Mouse (Mus musculus) limb, embryonic 14.5 days (tissue): ENCODE results near the gene Camp. TPM values are rescaled to one million over a fixed set of nuclear protein-coding genes. Genes with fewer than 3 reads are reported as not detected.

Source experiments
- ATAC-seq: fragments of 200-750 bp; cut with Nextera tagmentation; 2 replicates; pipeline ENCODE4 v1.8.0; 2017; ENCODE audit warnings: low read depth, moderate number of reproducible peaks, moderate TSS enrichment; ENCODE audit not compliant: low FRiP score
- DNase-seq: peaks from one replicate; pipeline ENCODE4 v3.0.0-alpha.2; 2015; ENCODE audit warnings: low spot score
- H3K27ac ChIP-seq: fragments of 300-500 bp; sonication (generic); replicated peaks from 2 replicates; pipeline ENCODE4 v1.5.1; 2014; ENCODE audit warnings: low read depth, mild to moderate bottlenecking, low read length, moderate library complexity, mixed read lengths
- H3K27me3 ChIP-seq: fragments of 300-500 bp; sonication (generic); 2 replicates; pipeline ENCODE4 v1.6.1; 2014; ENCODE audit warnings: low read length, mixed read lengths; ENCODE audit not compliant: control insufficient read depth, insufficient read depth
- H3K36me3 ChIP-seq: fragments of 300-500 bp; sonication (generic); 2 replicates; pipeline ENCODE4 v1.6.1; 2014; ENCODE audit warnings: mild to moderate bottlenecking, low read length, moderate library complexity, mixed read lengths; ENCODE audit not compliant: control insufficient read depth, insufficient read depth
- H3K4me1 ChIP-seq: fragments of 300-500 bp; sonication (generic); 2 replicates; pipeline ENCODE4 v1.6.1; 2014; ENCODE audit warnings: antibody characterized with exemption, low read length, mixed read lengths; ENCODE audit not compliant: control insufficient read depth, insufficient read depth
- H3K4me2 ChIP-seq: fragments of 300-500 bp; sonication (generic); replicated peaks from 2 replicates; pipeline ENCODE4 v1.6.1; 2014; ENCODE audit warnings: low read depth, mild to moderate bottlenecking, low read length, moderate library complexity; ENCODE audit not compliant: severe bottlenecking
- H3K4me3 ChIP-seq: fragments of 300-500 bp; sonication (generic); replicated peaks from 2 replicates; pipeline ENCODE4 v1.5.1; 2014; ENCODE audit warnings: low read length
- H3K9ac ChIP-seq: fragments of 300-500 bp; sonication (generic); 2 replicates; pipeline ENCODE4 v1.6.1; 2014; ENCODE audit warnings: mild to moderate bottlenecking, low read depth, low read length, moderate library complexity; ENCODE audit not compliant: severe bottlenecking
- H3K9me3 ChIP-seq: fragments of 300-500 bp; sonication (generic); 2 replicates; pipeline ENCODE4 v1.6.1; 2016; ENCODE audit warnings: low read length; ENCODE audit not compliant: control insufficient read depth
- POLR2A ChIP-seq: fragments of 200-500 bp; IDR thresholded peaks from 2 replicates; pipeline ENCODE4 v1.8.0; 2012; ENCODE audit warnings: inconsistent platforms, mild to moderate bottlenecking, moderate library complexity, borderline replicate concordance; ENCODE audit not compliant: insufficient read depth, insufficient read length; ENCODE audit errors: extremely low read depth
- WGBS: fragments of 180-500 bp; shearing (Covaris S2); extraction: QIAGEN DNeasy Blood & Tissue Kit; methylation state at CpG from one replicate; pipeline ENCODE4 v1.1.7; 2014; 5-methylcytosine and 5-hydroxymethylcytosine counted together
- polyA plus RNA-seq, 2 experiments: library from polyadenylated mRNA; depleted of rRNA in 1 of 2; stranded (reverse) in 1 of 2; unstranded in 1 of 2; fragments of >200 nt; fragmentation: Nextera tagmentation in 1 of 2; extraction: Ambion mirVana in 1 of 2; gene quantifications; 2 replicates each; pipeline versions ENCODE4 v1.2.1 to v1.2.3; 2012 to 2014

The Camp gene
- polyA plus RNA-seq, 2 experiments: 1.2 to 4.8 TPM

DNA sequence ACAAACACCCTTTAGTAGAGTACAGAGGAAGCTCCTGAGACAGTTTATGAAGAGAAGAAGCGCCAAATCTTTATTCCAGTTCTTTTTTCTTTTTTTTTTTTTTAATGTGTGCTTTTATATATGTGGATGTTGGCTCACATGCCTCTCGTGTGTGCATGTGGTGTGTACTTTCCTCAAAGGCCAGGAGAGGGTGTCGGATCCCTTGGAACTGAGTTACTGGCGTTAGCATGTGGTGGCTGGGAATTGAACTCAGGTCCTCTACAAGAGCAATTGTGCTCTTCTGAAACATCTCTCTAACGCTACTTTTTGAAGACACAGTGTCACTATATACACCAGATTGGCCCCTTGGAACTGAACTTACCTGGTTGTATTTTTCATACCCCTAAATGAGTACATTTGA, 28.2 kb upstream of the Camp start:
- Histone ChIP-seq H3K4me3 (peak overlapping the region; percentile 88), H3K27me3 (no peaks in the 10 kb centered on the region), H3K9me3 (no peaks in the 10 kb centered on the region), H3K4me1 (peaks cover 10% of the 10 kb centered on the region; the same call in 1 of the 2 replicates), H3K9ac (no peak overlapping the region; the same call in 1 of the 2 replicates), H3K27ac (no peak overlapping the region), H3K36me3 (peaks cover 50% of the 10 kb centered on the region), H3K4me2 (peak overlapping the region; percentile 87)
- 79% methylated on average over 5 of the region's 5 CpGs for WGBS
- ATAC-seq (no peak), DNase-seq (no peak)
- no peak for TF ChIP-seq POLR2A

DNA sequence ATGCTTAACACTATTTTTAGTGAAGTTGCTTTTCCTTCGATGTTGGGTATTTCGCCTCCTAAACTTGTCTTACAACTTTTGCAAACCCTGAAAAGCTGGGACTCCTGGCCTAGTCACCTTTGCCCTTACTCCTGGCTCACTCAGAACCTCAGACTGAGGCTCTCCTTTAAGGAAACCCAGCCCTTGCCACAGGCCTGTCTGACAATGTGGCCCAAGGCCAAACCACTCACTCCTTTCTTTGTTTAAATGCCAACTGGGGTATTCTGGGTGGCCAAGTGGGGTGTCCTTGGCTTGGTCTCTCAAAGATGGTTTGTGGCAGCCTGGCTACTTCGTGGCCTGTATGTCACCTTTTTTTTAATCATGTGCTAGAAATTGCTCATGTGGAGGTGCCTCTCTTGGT, 27.3 kb upstream of the Camp start:
- 3% methylated on average over 3 of the region's 3 CpGs for WGBS
- peaks cover 10% of the 10 kb centered on the region; the same call in 1 of the 2 replicates for H3K4me1 ChIP-seq
- H3K27ac ChIP-seq: peak overlapping the region; percentile 89; the same call in 1 of the 2 replicates
- H3K9me3 ChIP-seq: no peaks in the 10 kb centered on the region
- DNase-seq (no peak), ATAC-seq (no peak)
- no peak for TF ChIP-seq POLR2A
- peak overlapping the region; percentile 94 for H3K9ac ChIP-seq
- no peaks in the 10 kb centered on the region for H3K27me3 ChIP-seq
- H3K36me3 ChIP-seq: peaks cover 41% of the 10 kb centered on the region
- peak overlapping the region; percentile 87 for H3K4me2 ChIP-seq
- H3K4me3 ChIP-seq: peak overlapping the region; percentile 88

- ATAC-seq (peak; percentile 48), DNase-seq (peak; percentile 29)
- H3K4me3 ChIP-seq: peak overlapping the region; percentile 88
- H3K4me1 ChIP-seq: peaks cover 10% of the 10 kb centered on the region; the same call in 1 of the 2 replicates
- H3K27me3 ChIP-seq: no peaks in the 10 kb centered on the region
- peaks cover 35% of the 10 kb centered on the region for H3K36me3 ChIP-seq
- H3K27ac ChIP-seq: peak overlapping the region; percentile 89
- no peak for TF ChIP-seq POLR2A
- peak overlapping the region; percentile 87 for H3K4me2 ChIP-seq
- H3K9me3 ChIP-seq: no peaks in the 10 kb centered on the region
- H3K9ac ChIP-seq: peak overlapping the region; percentile 94
- 1% methylated on average over 47 of the region's 76 CpGs for WGBS
Measured at GRCm38 (mm10) chr9:109875695-109876601, 26.5 kb upstream of the Camp start.

DNA sequence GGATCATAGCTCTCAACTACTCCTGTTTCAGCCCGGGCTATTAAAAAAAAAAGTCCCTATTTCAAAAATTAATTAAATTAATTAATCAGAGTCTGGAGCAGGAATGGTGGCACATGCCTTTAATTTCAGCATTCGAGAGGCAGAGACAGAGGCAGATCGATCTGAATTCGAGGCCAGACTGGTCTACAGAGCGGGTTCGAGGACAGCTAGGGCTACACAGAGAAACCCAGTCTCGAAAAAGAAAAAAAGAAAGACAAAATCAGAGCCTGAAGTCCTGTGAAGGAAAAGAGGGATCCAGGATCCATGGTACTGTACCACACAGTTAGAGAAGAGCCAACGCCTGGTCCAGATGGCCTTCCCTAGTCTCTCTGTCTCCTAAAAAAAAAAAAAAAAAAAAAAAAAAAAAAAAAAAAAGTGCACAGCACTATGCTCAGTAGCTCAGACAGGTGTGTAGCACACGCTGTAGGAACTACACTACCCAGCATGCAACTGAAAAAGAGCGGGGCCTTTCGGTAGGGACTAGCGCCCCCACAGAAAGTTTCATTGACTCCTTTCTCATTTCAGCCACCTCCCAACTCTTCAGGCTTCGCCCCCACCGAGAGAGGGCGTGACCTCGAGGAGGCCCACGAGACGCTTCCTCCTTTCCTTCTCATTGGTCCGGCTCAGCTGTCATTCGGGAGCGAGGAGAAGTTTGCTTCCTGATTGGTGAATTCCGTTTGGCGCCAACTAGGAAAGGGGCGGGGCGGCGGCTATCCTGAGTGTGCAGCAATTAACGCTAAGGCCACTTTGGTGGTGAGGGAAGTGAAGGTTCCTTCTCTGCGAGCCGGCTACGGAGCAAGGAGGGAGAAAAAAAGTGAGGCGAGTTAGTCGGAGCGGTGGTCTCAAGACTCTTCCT, 25.6 kb upstream of the Camp start, which contains the start of gene Cdc25a:
Gene Cdc25a, plus strand, starts transcription at position 783 of the 895 bp plus-strand sequence.
- peaks cover 10% of the 10 kb centered on the region; the same call in 1 of the 2 replicates for H3K4me1 ChIP-seq
- no peaks in the 10 kb centered on the region for H3K9me3 ChIP-seq
- H3K9ac ChIP-seq: peak within 1 kb of the TSS; percentile 94
- peaks cover 26% of the 10 kb centered on the region for H3K36me3 ChIP-seq
- H3K27me3 ChIP-seq: no peaks in the 10 kb centered on the region
- peak within 1 kb of the TSS; percentile 87 for H3K4me2 ChIP-seq
- 0 out of 2 replicates have a peak, but pooled peaks have one; percentile 23 for TF ChIP-seq POLR2A
- peak within 1 kb of the TSS; percentile 89 for H3K27ac ChIP-seq
- 6% methylated on average over 33 of the region's 33 CpGs for WGBS
- peak; percentile 99 for DNase-seq
- peak within 1 kb of the TSS; percentile 88 for H3K4me3 ChIP-seq
- ATAC-seq: peak; percentile 96
